Mouse (Mus musculus): ENCODE results near the gene Ptpn6. TPM values are rescaled to one million over a fixed set of nuclear protein-coding genes. Genes with fewer than 3 reads are reported as not detected.

The Ptpn6 gene
- polyA plus RNA-seq, 1 experiment from 2014 or later = 3.7 TPM

MicroRNA genes within 50 kb of the gene (microRNA counts, 519-probe panel; counts per million panel counts)
- microRNA mmu-miR-141 = not detected
- 992 counts per million, percentile 2 among the panel's probes with 10 or more counts for microRNA mmu-miR-200c

Small RNA genes within 50 kb of the gene (microRNA-seq; reads per million reads assigned to microRNA genes)
- gene Mir141 = 2.8 reads per million, percentile 10 among the genes with 10 or more reads in this experiment
- 34.4 reads per million, percentile 39 among the genes with 10 or more reads in this experiment for gene Mir200c

Other genes with a start within 250 kb of the Ptpn6 start
- gene C1rl, start 245.6 kb downstream of the Ptpn6 start, polyA plus RNA-seq (2015; fragmentation: Nextera tagmentation; extraction: Ambion mirVana) = 0.22 and 0.38 TPM in 2 replicates
- gene C1ra, start 226.3 kb downstream of the Ptpn6 start, polyA plus RNA-seq (2015; fragmentation: Nextera tagmentation; extraction: Ambion mirVana) = 0.35 and 0.38 TPM in 2 replicates
- gene C1s1, start 196.4 kb downstream of the Ptpn6 start, polyA plus RNA-seq (2015; fragmentation: Nextera tagmentation; extraction: Ambion mirVana) = 0.62 and 1.1 TPM in 2 replicates
- gene C1rb, start 168.4 kb downstream of the Ptpn6 start, polyA plus RNA-seq (2015; fragmentation: Nextera tagmentation; extraction: Ambion mirVana) = not detected in 2 replicates
- 0.08 and 0.10 TPM in 2 replicates for gene C1s2, start 102.6 kb downstream of the Ptpn6 start, polyA plus RNA-seq (2015; fragmentation: Nextera tagmentation; extraction: Ambion mirVana)
- 46.7 and 49.9 TPM in 2 replicates for gene Lpcat3, start 75.7 kb downstream of the Ptpn6 start, polyA plus RNA-seq (2015; fragmentation: Nextera tagmentation; extraction: Ambion mirVana)
- 100.0 and 104 TPM in 2 replicates for gene Emg1, start 26.5 kb downstream of the Ptpn6 start, polyA plus RNA-seq (2015; fragmentation: Nextera tagmentation; extraction: Ambion mirVana)
- 260 and 270 TPM in 2 replicates for gene Phb2, start 26.4 kb downstream of the Ptpn6 start, polyA plus RNA-seq (2015; fragmentation: Nextera tagmentation; extraction: Ambion mirVana)
- 626 and 628 TPM in 2 replicates for gene Grcc10, start 2.7 kb upstream of the Ptpn6 start, polyA plus RNA-seq (2015; fragmentation: Nextera tagmentation; extraction: Ambion mirVana)
- gene Gm45234, start 17.3 kb upstream of the Ptpn6 start, polyA plus RNA-seq (2015; fragmentation: Nextera tagmentation; extraction: Ambion mirVana) = not detected in 2 replicates
- 26.8 and 30.4 TPM in 2 replicates for gene Atn1, start 17.8 kb upstream of the Ptpn6 start, polyA plus RNA-seq (2015; fragmentation: Nextera tagmentation; extraction: Ambion mirVana)
- gene Eno2, start 31.0 kb upstream of the Ptpn6 start, polyA plus RNA-seq (2015; fragmentation: Nextera tagmentation; extraction: Ambion mirVana) = 141 and 144 TPM in 2 replicates
- gene Lrrc23, start 41.0 kb upstream of the Ptpn6 start, polyA plus RNA-seq (2015; fragmentation: Nextera tagmentation; extraction: Ambion mirVana) = 3.3 and 4.8 TPM in 2 replicates
- 9.0 and 9.3 TPM in 2 replicates for gene Spsb2, start 69.9 kb upstream of the Ptpn6 start, polyA plus RNA-seq (2015; fragmentation: Nextera tagmentation; extraction: Ambion mirVana)
- 468 and 478 TPM in 2 replicates for gene Tpi1, start 75.6 kb upstream of the Ptpn6 start, polyA plus RNA-seq (2015; fragmentation: Nextera tagmentation; extraction: Ambion mirVana)
- gene Usp5, start 90.8 kb upstream of the Ptpn6 start, polyA plus RNA-seq (2015; fragmentation: Nextera tagmentation; extraction: Ambion mirVana) = 203 and 209 TPM in 2 replicates
- gene Cdca3, start 90.8 kb upstream of the Ptpn6 start, polyA plus RNA-seq (2015; fragmentation: Nextera tagmentation; extraction: Ambion mirVana) = 35.3 and 44.0 TPM in 2 replicates
- gene Gnb3, start 101.6 kb upstream of the Ptpn6 start, polyA plus RNA-seq (2015; fragmentation: Nextera tagmentation; extraction: Ambion mirVana) = 0.83 and 3.3 TPM in 2 replicates
- 17.1 and 18.7 TPM in 2 replicates for gene P3h3, start 119.0 kb upstream of the Ptpn6 start, polyA plus RNA-seq (2015; fragmentation: Nextera tagmentation; extraction: Ambion mirVana)
- 33.9 and 37.5 TPM in 2 replicates for gene Gpr162, start 125.3 kb upstream of the Ptpn6 start, polyA plus RNA-seq (2015; fragmentation: Nextera tagmentation; extraction: Ambion mirVana)
- gene Cd4, start 149.5 kb upstream of the Ptpn6 start, polyA plus RNA-seq (2015; fragmentation: Nextera tagmentation; extraction: Ambion mirVana) = 0.14 and 0.32 TPM in 2 replicates
- 3.1 and 3.5 TPM in 2 replicates for gene Lag3, start 173.0 kb upstream of the Ptpn6 start, polyA plus RNA-seq (2015; fragmentation: Nextera tagmentation; extraction: Ambion mirVana)
- gene Ptms, start 181.4 kb upstream of the Ptpn6 start, polyA plus RNA-seq (2015; fragmentation: Nextera tagmentation; extraction: Ambion mirVana) = 766 and 864 TPM in 2 replicates
- 565 and 615 TPM in 2 replicates for gene Mlf2, start 192.7 kb upstream of the Ptpn6 start, polyA plus RNA-seq (2015; fragmentation: Nextera tagmentation; extraction: Ambion mirVana)
- gene Cops7a, start 226.8 kb upstream of the Ptpn6 start, polyA plus RNA-seq (2015; fragmentation: Nextera tagmentation; extraction: Ambion mirVana) = 92.5 and 102 TPM in 2 replicates

All from hindbrain, embryonic 15.5 days (tissue).